Mouse (Mus musculus): ENCODE results near the gene Phpt1.

Phpt1 gene

DNA sequence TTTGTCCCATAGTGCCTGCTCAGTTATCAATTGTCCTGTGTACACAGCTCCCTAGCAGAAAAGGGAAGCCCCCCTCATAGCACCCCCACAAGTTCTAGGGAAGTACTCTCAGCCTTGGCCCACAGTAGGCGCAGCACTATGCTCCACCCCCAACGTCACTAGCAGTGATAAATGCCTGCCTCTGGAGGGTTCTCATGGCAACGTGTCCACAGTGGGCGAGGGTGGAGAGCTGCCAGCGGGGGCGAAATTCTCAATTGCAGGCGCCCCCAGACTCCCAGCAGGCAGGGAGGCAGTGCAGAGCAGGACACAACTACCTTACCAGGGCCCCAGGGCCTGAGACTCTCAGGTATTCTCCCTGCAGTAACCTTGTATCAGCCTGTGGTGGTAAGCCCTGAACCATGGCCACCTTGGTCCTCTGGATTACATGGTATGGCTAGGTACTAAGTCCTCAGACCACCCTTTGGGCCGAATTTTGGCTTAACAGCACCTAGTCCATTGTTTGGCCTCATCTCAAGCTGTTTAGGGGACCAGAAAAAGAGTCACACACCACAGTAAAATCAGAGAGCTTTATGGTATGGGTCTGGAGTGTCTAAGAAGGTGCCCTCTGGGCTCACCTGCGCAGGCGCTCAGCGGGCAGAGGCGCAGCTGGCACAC is 7.6 kb upstream of the Phpt1 start:
- in situ Hi-C loops (cut with MboI, MseI) = no loop called here

DNA sequence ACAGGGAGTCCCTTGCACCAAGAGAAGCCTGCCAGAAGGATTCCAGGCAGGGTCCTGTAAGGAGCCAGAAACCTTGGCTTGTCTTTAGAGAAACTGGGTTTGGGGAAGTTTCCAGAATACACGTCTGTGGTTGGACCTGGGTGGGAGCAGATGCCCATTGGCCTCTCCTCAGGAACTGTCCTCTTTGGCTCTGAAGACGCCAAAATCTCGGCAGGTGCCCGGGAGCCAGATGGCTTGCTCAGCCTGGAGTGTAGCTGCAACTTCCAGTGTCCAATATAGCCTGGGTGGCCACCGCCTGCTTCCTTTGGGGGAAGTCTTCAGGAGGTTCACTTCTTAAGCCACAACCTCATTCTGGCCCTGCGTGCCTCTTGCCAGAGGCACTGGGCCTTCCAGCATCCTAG is 6.9 kb upstream of the Phpt1 start:
- in situ Hi-C loops (cut with MboI, MseI) = no loop called here

DNA sequence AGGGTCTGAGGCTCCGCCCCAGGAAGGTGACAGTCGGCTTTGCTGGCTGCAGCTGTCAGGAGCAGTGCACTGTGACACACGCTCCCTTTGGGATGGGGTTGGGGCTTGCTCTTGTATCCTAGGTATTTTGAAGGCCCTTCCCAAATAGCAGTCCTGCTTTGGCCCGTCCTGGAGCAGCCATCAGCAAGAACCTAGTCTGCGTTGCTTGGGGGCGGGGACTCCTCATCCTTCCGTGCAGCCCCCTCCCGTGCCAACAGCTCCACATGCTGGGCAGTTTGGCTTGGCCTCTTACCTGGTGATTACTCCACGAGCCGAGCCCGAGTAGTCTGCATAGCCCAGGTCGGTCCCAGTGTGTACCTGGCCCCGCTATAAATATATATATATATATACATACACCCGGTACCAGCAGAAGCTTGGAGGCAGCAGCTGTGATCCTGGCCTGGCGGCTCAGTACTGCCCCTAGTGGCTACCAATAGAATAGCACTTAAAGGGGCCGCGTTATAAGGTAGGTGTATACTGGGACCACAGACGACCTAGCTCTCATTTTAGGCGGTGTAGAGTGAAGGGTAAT is 6.4 kb upstream of the Phpt1 start, which contains the start of gene Ajm1:
Ajm1 (minus strand) TSS at position 464 of the 571 bp plus-strand sequence.
- in situ Hi-C loops (cut with MboI, MseI) = no loop called here

DNA sequence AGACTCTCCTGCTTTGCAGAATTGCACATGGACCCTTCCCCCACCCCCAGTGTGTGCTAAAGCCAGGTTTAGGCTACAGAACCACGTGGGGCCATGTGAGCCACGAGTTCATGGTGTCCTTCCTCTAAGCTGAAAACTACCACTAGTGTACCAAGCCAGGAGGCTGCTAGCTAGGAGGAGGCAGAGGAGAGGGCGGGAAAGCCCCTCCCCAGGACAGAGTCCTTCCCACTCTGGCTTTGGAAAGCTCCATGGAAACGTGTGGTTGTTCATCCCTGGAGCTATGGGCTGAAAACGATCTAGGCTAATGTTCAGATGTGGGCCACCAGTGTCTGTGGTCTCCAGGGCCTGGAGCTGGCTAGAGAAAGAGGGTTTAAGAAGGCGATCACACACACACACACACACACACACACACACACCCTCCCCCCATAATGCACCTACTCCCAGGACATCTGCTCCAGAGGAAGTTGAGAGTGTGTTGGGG is 5.6 kb upstream of the Phpt1 start:
- in situ Hi-C loops (cut with MboI, MseI) = no loop called here

DNA sequence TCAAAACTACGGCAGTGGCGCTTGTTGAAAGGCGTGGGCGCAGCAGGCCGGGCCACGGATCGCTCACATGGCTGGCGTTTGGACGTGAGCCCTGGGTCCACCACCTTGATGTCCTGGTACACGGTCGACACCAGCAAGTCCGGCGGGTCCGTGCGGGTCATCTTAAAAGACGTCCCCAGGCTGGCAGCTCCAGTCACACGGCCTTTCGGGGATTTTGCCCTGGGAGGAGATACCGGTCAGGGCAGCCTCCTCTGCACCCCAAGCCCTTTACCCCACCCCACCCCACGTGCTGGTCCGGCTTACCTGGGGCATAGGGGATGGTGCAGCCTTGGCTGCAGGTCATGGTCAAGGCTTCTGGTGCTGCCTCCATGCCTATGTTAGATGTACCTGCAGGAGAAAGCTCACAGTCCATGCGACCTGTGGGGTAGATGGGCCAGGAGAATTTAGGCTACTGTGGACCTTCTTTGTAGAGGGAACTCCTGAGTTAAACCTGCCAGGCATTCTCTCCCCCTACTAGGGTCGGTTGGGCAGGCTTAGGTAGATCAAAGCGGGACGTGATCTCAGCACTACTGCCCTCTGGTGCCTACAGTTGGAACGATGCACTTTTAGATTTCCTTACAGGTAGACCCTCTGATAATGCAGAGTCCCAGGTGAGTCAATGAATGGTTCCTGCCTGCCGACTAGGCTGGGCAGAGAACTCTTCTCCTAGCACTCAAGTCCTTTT is 4.9 kb upstream of the Phpt1 start:
- in situ Hi-C loops (cut with MboI, MseI) = loop anchor here in 1 of 2 experiments (5.0 kb wide), 1 partner anchor 78 kb away; the partner anchor contains the start of genes C8g and Fbxw5

DNA sequence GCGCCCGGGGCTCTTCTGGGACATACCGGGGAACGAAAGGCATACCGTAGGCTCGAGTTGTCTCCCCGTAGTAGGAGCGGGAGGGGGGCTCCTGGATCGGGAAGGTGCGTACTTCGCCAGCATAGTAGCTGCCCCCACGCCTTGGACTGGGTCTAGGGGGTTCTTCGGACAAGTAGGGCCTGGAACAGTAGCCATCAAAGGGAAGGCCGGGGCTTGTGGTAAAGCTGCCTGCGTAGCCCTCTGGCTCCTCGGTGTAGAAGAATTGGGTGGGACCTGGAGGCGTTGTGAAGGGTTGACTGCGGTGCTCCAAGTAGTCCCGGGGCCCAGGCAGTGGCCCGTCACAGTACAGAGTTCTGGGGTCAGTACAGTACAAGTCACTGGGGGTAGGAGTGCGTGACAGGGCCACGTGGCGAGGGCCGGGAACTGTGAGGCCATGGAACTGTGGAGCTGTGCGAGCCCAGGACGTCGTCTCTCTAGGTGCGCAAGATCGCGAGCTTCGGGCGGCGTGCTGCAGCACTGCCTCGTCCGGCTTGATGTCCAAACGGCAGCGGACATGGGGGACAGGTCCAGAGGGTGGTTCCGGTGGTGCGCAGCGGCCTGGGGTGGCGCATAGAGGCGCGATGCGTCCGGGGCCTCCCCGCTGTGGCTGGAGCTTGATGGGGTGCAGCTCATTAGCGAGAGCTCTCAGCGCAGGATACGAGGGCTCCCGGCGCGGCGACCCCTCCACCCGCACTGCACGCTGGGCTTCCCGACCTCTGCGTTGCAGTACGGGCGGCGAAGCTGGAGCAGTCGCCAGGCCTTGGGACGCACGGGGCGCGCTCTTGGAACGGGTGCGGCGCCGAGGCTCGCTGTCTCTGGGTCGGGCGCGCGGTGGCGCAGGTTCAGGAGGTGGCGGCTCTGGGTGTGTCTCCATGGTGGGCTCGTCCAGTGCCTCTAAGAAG is 4.0 kb upstream of the Phpt1 start:
- in situ Hi-C loops (cut with MboI, MseI) = loop anchor here in 1 of 2 experiments (5.0 kb wide), 1 partner anchor 77 kb away; the partner anchor contains the start of genes C8g and Fbxw5

DNA sequence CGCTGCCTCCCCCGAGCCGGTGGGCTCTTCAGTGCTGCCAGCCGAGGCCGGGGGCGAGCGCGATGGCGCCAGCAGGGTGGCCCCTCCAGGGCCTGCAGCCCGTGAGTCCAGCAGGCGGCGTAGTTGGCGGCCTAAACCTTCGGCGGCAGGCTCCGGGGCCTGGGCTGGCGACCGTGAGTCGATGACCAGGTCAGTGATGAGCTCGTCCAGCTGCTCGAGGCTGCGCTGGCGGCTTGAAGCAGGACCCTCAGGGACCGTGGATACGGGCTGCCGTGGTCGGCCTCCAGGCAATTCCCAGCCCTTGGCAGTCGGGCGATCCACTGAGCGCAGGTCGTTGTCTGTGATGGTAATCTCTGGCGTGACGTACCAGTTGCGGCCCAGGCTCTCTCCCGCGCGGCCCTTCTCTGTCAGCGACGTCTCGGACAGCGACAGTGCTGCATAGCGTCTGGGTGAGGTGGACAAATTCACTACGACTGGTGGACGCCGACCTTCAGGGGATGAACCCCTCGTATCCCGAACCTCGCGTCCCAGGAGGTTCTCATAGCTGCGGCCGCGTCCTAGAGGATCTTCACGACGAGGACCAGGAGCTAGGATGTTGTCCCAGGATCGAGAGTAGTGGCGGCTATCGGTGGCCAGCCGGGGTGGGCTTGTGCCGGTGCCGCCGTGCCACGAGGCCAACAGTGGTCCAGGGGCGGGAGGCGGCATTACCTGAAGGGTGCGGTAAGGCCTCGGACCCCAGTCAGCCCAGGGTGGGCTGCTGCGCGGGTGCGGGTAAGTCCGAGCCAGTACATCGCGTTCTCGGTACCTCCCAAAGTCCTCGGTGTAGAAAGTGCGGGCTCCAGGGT is 3.1 kb upstream of the Phpt1 start:
- in situ Hi-C loops (cut with MboI, MseI) = loop anchor here in 1 of 2 experiments (5.0 kb wide), 1 partner anchor 76 kb away; the partner anchor contains the start of genes C8g and Fbxw5

DNA sequence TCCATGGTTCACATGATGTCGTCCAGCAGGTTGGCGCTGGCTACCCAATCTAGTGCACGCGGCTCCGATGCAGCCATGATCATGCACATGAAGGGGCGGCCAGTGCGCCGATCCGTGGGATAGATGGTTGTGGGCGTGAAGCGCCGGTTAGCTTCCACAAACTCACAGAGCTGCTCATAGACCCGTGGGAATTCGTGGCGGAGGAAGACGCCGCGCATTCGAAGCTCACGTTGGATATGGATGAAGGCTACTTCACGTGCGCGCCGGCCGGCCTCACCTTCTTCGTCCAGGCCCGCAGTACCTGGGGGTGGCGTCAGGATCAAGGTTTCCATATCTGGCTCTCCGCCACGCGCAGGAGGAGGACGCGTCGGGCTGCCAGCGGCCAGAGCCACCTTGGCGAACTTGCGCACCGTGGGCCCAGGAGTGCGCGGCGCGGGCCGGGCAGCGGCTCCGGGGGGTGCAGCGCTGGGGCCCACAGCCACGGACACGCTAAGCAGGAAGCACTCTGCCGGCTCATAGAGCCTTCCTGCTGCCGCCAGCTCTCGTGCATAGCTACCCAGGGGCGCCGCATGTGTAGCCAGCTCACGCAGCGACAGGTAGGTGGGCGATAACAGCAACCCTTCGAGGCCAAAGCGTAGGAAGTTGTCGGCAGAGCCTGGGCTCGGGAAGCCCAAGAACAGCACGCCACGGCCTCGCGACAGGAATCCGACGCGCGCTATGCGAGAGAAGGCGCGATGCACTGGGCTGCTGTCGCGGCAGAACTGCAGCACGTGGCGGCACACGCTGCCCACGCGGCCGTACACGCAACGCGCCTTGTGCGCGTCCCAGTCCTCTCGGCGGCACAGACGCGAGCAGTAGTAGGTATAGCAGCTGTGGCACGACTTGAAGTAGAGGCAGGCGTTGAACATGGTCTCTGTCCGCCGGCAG is 2.2 kb upstream of the Phpt1 start:
- in situ Hi-C loops (cut with MboI, MseI) = loop anchor here in 1 of 2 experiments (5.0 kb wide), 1 partner anchor 75 kb away; the partner anchor contains the start of genes C8g and Fbxw5

DNA sequence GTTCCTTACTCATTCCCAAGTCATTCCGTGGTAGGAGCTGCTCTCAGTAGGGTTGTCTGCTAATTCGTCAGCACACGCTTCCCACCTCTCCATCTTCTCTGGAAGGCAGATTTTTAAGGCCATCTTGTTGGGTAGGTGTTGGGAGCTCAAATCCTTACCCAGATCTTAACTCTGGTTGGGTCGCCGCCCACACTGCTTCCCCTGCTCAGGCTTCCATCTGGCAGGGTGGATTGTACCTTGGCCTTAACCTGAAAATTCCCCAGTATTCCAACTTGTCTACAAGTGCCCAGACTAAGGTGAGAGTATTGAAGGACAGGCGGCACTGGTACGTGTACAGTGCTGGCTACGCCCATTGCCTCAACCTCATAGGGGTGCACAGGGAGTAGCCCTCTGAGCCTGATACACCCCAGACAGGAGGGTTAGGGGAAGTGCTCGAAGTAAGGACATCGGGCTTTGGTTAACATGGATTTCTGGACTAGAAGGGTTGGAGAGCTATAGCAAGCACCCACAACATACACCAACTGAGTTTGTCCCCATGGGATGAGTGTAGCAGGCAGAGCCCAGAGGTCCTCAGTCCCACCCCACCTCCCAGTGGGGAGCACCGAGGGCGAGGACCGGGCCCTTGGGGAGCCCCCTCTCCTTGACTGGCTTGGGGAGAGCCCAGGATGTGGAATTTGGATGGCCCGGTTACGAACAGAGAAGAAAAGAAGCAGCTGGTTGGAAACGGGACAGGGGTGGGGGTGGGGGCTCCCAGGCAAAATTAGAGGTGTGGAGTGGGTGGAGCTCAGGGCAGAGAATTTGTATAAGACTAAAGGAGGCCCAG is 1.2 kb upstream of the Phpt1 start:
- in situ Hi-C loops (cut with MboI, MseI) = loop anchor here in 1 of 2 experiments (5.0 kb wide), 1 partner anchor 74 kb away; the partner anchor contains the start of genes C8g and Fbxw5

DNA sequence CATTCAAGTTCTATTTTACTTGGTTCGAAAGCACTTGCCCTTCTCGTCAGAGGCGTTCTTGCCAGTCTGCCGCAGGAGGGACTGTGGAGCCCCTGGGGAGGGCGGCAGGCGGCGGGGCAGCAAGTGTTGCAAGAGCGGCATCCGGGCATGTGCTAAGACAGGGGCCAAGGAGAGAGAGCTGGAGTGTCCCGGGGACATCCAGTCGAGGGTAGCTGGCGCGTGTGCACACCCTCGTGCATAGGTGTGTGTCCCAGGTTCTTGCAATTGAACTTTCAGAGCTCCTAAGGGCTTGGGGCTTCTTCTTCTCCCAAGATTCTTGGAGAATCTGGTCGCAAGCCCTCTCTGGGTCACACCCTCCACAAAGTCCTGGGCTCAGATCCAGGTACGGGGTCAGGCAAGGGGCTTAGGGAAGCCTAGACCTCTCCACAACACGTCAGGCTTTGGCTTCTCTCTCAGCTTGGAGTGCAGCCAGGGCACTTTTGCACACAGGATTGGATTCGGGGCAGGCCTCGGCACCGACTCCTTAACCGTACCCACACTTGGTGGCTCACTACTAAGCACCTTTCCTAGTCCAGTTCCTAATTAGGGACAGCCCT is 506 bp upstream of the Phpt1 start:
- in situ Hi-C loops (cut with MboI, MseI) = loop anchor here in 1 of 2 experiments (5.0 kb wide), 1 partner anchor 73 kb away; the partner anchor contains the start of genes C8g and Fbxw5

DNA sequence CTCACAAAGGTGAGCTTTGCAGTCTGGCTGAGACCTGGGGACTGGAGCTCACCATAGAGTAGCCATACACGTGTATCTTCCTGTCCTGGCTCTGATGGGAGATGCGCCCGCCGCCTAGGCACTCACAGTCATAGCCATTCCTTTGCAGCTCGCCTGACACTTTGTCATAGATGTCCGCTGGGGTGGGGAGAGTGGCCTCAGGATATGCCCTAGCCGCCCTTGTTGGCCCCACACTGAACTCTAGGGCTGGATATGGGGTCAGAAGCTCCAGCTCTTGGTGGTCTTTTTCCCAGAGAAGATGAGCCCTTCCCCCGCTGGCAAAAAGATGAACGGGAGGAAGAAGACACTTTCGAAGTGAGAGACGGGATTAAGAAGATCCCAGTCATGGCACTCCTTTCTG is 888 bp downstream of the Phpt1 start:
- in situ Hi-C loops (cut with MboI, MseI) = no loop called here

DNA sequence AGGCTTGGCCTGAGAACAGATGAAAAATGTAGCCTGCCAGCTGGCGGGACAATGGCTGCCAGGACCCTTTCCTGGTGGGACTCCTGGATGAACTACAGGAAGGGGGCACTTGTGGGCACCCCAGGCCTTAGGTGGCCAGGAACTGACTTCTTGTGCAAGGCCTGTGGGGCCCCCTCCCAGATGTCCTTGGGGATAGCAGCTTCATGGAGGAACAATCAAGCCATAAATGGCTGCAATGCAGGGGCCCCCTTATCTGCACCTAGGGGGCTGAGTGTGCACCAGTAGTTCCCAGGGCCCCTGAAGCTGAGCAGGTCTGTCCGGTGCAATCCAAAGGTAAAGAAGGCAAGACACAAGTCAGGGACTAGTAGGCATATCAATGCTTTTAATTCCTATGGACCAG is 2.0 kb downstream of the Phpt1 start:
- in situ Hi-C loops (cut with MboI, MseI) = no loop called here

DNA sequence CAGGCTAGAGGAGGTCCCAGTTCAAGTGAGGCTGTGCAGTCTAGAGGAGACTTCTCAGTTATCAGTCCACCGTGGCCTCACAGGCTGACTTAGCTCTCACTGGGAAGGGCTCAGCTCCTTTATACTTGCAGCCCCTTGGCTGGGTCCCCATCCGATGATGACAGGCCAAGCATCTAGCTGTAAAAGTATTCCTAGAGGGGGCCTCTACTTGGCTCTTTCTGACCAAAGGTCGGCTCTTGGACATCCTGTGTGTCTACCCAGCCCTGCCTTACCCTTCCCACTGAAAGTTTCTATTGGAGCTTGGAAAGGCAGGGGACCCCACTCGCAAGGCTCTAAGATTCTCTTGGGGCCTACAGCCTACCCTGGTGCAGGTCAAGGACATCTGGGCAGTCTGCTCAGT is 3.8 kb downstream of the Phpt1 start:
- in situ Hi-C loops (cut with MboI, MseI) = no loop called here

DNA sequence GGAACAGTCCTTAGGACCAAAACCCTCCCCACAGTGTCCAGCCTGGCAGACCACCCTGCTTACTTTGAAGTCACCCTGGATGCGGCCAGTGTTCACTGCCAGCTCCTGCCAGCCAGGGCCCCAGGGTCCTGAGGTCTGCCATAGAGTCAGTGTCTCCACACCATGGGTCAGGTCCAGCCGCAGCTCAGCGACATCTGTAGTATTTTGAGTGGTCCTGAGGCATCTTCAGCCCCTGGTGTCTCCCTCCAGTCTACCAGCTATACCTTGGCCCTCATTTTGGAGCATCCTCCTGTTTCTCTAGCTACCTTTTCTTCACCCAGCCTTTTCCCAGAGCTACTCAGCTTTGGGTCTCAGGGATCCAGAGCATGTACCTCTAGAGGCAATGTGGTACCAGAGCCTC is 5.7 kb downstream of the Phpt1 start:
- in situ Hi-C loops (cut with MboI, MseI) = no loop called here

DNA sequence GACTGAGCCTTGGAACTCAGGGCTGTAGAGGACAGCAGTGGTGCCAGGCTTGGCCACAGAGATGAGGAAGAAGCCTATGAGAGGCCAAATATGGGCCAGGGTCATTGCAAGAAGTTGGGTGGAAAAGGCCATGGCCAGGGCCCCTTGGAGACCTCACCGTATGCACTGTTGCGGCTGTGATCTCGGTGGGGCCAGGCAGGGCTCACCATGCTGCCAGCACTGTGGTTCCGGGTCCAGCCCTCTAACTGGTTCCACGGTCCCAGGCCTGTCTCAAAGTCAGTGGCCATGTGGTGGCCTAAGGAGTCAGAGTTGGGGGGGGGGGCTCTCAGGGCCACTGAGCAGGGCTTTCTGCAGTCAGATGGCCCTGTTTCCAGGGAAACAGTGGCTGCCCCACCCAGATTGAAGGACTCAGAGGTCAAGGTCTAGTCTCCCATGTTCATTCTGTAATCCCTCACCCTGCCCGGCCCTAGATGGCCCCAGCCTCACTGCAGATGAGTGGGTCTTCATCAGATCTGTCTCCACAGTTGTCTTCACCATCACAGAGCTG is 6.5 kb downstream of the Phpt1 start:
- in situ Hi-C loops (cut with MboI, MseI) = no loop called here

DNA sequence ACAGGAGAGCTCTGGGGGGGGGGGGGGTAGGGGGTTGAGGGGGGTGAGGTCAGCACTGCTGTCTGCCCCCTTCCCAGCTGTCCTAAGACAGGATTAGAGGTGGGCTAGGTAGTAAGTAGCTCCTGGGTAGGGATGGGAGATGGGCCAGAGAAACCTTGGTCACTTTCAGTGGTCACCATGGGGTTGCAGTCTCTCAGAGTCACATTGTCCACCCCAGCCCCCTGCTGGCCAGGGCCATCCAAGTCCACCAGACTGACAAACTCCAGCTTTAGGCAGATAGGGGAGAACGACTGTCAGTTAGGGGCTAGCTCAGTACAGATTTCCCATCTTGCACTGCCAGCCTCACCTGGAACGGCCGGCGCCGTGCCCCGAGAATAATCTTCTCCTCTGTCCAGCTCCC is 8.5 kb downstream of the Phpt1 start:
- in situ Hi-C loops (cut with MboI, MseI) = no loop called here

DNA sequence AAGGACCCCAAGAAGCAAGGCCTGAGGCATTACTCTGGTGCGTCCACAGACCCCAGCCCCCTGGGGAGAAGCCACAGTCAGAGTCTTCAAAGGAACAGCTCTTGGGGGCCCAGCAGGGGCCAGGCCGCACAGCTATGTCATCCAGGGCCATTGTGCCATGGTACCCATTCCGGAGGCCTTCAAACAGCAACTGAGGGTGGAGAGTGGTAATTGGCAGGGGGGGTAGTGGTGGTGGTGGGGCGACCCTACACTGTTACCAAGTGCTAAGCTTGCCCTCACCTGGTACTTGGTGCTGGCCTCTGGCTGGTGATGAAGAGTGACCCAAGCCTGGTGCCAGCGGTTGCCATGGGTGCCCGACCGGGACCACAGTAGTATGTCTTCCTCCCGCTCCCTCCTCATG is 9.3 kb downstream of the Phpt1 start:
- in situ Hi-C loops (cut with MboI, MseI) = no loop called here
